Comparison of ENCODE assay signal across 16 mouse cellular contexts in genomic region chr2:34546176-34546677, GRCm38 (mm10).
DNase-seq lines count a peak whose midpoint lies in the region; ATAC-seq lines count a peak whose summit lies in the region.
"Had no signal": no experiment of that assay in that cellular context is flagged by ENCODE, and none has a peak within 500 bp of the region (broad histone marks: within the 10 kb centered on the region; RNA-seq: fewer than 3 reads in every experiment).

No protein-coding gene starts in this region.

- no peak overlapping the region for H3K9ac ChIP-seq in forebrain, embryonic 15.5 days (replicated peaks)
- H3K9ac ChIP-seq: heart, embryonic 15.5 days; liver, embryonic 12.5 days; stomach, embryonic 15.5 days had no signal

- H3K4me1 ChIP-seq in forebrain, embryonic 15.5 days, result peaks cover 35% of the 10 kb centered on the region
- peaks cover 26% of the 10 kb centered on the region for H3K4me1 ChIP-seq in forebrain, embryonic 10.5 days
- H3K4me1 ChIP-seq: liver, embryonic 12.5 days had no signal

- no peaks in the 10 kb centered on the region for H3K36me3 ChIP-seq in forebrain, embryonic 15.5 days
- 0 out of 2 replicates have a peak, but pooled peaks cover 4% of the 10 kb centered on the region for H3K36me3 ChIP-seq in forebrain, embryonic 10.5 days (replicated peaks)
- H3K36me3 ChIP-seq: heart, embryonic 15.5 days; liver, embryonic 12.5 days; stomach, embryonic 15.5 days had no signal

- DNase-seq in forebrain, embryonic 10.5 days (ENCODE audit: extremely low spot score, low spot score), result no peak
- DNase-seq in 3T3-L1 (ENCODE audit: low read depth, low spot score), result peak; percentile 27
- peak; percentile 54 to 69 for DNase-seq in frontal cortex, adult 2 months (ENCODE audit: extremely low spot score in 1 of 2, low spot score in 1 of 2)
- DNase-seq in left cerebral cortex, postnatal 4 days, result peak; percentile 36
- no peak for DNase-seq in urinary bladder, postnatal 14 days (ENCODE audit: low spot score)
- no peak for DNase-seq in thymus, postnatal 36 days
- DNase-seq: adrenal gland, adult 8-10 months; gastrocnemius, postnatal 10 days; kidney, adult 11 months had no signal

- no peak overlapping the region for H3K4me2 ChIP-seq in forebrain, embryonic 15.5 days (replicated peaks)
- H3K4me2 ChIP-seq: heart, embryonic 15.5 days; liver, embryonic 12.5 days; stomach, embryonic 15.5 days had no signal

- intact Hi-C loops in left cerebral cortex, postnatal 4 days (cut with DNase I), result no loop called here

- H3K9me3 ChIP-seq in forebrain, embryonic 15.5 days, result no peaks in the 10 kb centered on the region
- H3K9me3 ChIP-seq in forebrain, embryonic 10.5 days, result no peaks in the 10 kb centered on the region
- H3K9me3 ChIP-seq: heart, embryonic 15.5 days; liver, embryonic 12.5 days; stomach, embryonic 15.5 days had no signal

- H3K4me3 ChIP-seq in forebrain, embryonic 15.5 days, result no peak overlapping the region
- no peak overlapping the region for H3K4me3 ChIP-seq in forebrain, embryonic 10.5 days
- H3K4me3 ChIP-seq: heart, embryonic 15.5 days; left cerebral cortex, adult 2 months; liver, embryonic 12.5 days; myocyte; stomach, embryonic 15.5 days had no signal

- ATAC-seq in forebrain, embryonic 15.5 days (replicated peaks), result peak; percentile 92
- ATAC-seq in activated CD4-positive, CD25-positive, alpha-beta regulatory T cell, adult 4 months, result no peak
- ATAC-seq: liver, embryonic 12.5 days had no signal

- H3K27me3 ChIP-seq in forebrain, embryonic 15.5 days, result no peaks in the 10 kb centered on the region
- no peaks in the 10 kb centered on the region for H3K27me3 ChIP-seq in forebrain, embryonic 10.5 days (ENCODE audit: poor library complexity, severe bottlenecking)
- H3K27me3 ChIP-seq: heart, embryonic 15.5 days; liver, embryonic 12.5 days; stomach, embryonic 15.5 days had no signal

- peak overlapping the region; percentile 57 for H3K27ac ChIP-seq in forebrain, embryonic 15.5 days (replicated peaks)
- H3K27ac ChIP-seq in forebrain, embryonic 10.5 days, result no peak overlapping the region
- H3K27ac ChIP-seq: heart, embryonic 15.5 days; liver, embryonic 12.5 days; stomach, embryonic 15.5 days had no signal

- 38% methylated on average over 3 of the region's 3 CpGs for WGBS in forebrain, embryonic 15.5 days
- 89% methylated on average over 3 of the region's 3 CpGs for WGBS in forebrain, embryonic 10.5 days

Comparison
In these comparisons a context has a peak if more than half of its experiments do, and no peak if none do; other contexts are left out.
1. DNase-seq: peak in 3T3-L1 (single experiment), frontal cortex, adult 2 months (2 of 2) and left cerebral cortex, postnatal 4 days (single experiment); none in forebrain, embryonic 10.5 days (single experiment), urinary bladder, postnatal 14 days (single experiment) and thymus, postnatal 36 days (0 of 2).